Mouse (Mus musculus) layer of hippocampus, postnatal 36 days (tissue): Measurements from ENCODE around the gene Fnd3c2. TPM values are rescaled to one million over a fixed set of nuclear protein-coding genes. Genes with fewer than 3 reads are reported as not detected.
"Not testable (repeated sequence)": the region's sequence is repeated elsewhere in the genome, so short reads cannot be mapped to it uniquely, and the experiment has no call there.

Experiments
- DNase-seq, 2 experiments: peaks; one replicate each; pipeline ENCODE4 v3.0.0; 2022
- total RNA-seq, 2 experiments: library from RNA; stranded (reverse); gene quantifications; 2 replicates each; pipeline ENCODE4 v1.2.3; 2021

The Fnd3c2 gene
- total RNA-seq, result not detected

- DNase-seq, result no peak
These were observed at the start of gene Fnd3c2 for GRCm38 (mm10) chrX:106255276-106255675. Gene Fnd3c2, minus strand, starts transcription at chrX:106255376.

GRCm38 (mm10) chrX:106284441-106284840 lies 29.3 kb upstream of the Fnd3c2 start:
- DNase-seq, result no peak

GRCm38 (mm10) chrX:106221058-106221457 lies 34.1 kb downstream of the Fnd3c2 start, which contains the start of gene Taf9b:
Gene Taf9b, minus strand, starts transcription at chrX:106221158.
- no peak for DNase-seq

- peak; percentile 66 to 74 for DNase-seq
These were observed 35.8 kb downstream of the Fnd3c2 start for GRCm38 (mm10) chrX:106219171-106220032.

- DNase-seq, result no peak
These were observed 46.1 kb downstream of the Fnd3c2 start for GRCm38 (mm10) chrX:106209100-106209499.

- no peak for DNase-seq
These were observed 56.3 kb downstream of the Fnd3c2 start for GRCm38 (mm10) chrX:106198904-106199303.

- no peak for DNase-seq
These were observed 57.9 kb downstream of the Fnd3c2 start for GRCm38 (mm10) chrX:106197308-106197707.

- DNase-seq, result not testable (repeated sequence)
These were observed 60.8 kb downstream of the Fnd3c2 start for GRCm38 (mm10) chrX:106194361-106194760.

- DNase-seq, result no peak
These were observed 65.1 kb downstream of the Fnd3c2 start for GRCm38 (mm10) chrX:106190091-106190490.

- no peak for DNase-seq
These were observed 65.8 kb downstream of the Fnd3c2 start for GRCm38 (mm10) chrX:106189356-106189755.

GRCm38 (mm10) chrX:106187737-106188136 lies 67.4 kb downstream of the Fnd3c2 start:
- DNase-seq, result no peak

- peak; percentile 82 to 91 for DNase-seq
These were observed 68.2 kb downstream of the Fnd3c2 start, which contains the start of gene Pgk1 for GRCm38 (mm10) chrX:106186713-106187649. Gene Pgk1, plus strand, starts transcription at chrX:106187100.

GRCm38 (mm10) chrX:106185706-106186105 lies 69.5 kb downstream of the Fnd3c2 start:
- DNase-seq, result no peak

Other genes starting within 250 kb of the Fnd3c2 start
- 10 to 100 TPM; 17.2 to 17.3 TPM for gene Magt1, start 243.5 kb downstream of the Fnd3c2 start, total RNA-seq
- gene Cox7b, start 239.7 kb downstream of the Fnd3c2 start, total RNA-seq, result 100 to 1,000 TPM; 323 to 339 TPM
- gene Atp7a, start 228.1 kb downstream of the Fnd3c2 start, total RNA-seq, result 1 to 10 TPM; 8.4 to 8.9 TPM
- gene Tlr13, start 112.2 kb downstream of the Fnd3c2 start, total RNA-seq, result 1 to 10 TPM; 1.3 to 1.5 TPM
- 100 to 1,000 TPM; 452 to 497 TPM for gene Pgk1, start 68.3 kb downstream of the Fnd3c2 start, total RNA-seq
- 10 to 100 TPM; 22.5 to 24.6 TPM for gene Taf9b, start 34.2 kb downstream of the Fnd3c2 start, total RNA-seq
- gene Fndc3c1, start 230.0 kb upstream of the Fnd3c2 start, total RNA-seq, result not detected